Mouse (Mus musculus): Measurements from ENCODE around the gene Gm13283. TPM values are rescaled to one million over a fixed set of nuclear protein-coding genes. Genes with fewer than 3 reads are reported as not detected.
"Not testable (repeated sequence)": the region's sequence is repeated elsewhere in the genome, so short reads cannot be mapped to it uniquely, and the experiment has no call there.

Gene Gm13283
- total RNA-seq, 1 experiment from 2014 or later = not detected

DNA sequence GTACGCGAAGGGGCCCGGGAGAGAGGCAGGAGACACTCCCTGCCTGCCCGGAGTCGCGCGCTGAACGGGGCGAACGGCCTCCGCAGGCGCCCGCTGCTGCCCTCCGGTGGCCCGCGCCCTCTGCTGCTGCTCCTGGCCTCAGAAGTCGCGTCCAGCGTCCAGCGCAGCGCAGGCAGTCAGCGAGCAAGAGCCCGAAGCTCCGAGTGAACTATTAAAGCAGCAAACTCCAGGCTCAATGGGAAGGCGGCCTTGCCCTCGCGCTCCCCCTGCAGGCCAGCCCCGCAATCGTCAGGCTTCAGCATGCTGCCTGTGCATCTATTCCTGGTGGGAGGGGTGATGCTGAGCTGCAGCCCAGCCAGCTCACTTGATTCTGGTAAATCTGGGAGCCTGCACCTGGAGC lies 43.0 kb downstream of the Gm13283 start, which contains the start of gene Gm13287:
Gene Gm13287, plus strand, starts transcription at position 301 of the 400 bp plus-strand sequence.
- ATAC-seq (replicated peaks in 1 of 2; ENCODE audit: insufficient read depth in 1 of 2, low FRiP score in 2 of 2, low TSS enrichment in 1 of 2, low read depth in 1 of 2, poor library complexity in 2 of 2, severe bottlenecking in 2 of 2) = not testable (repeated sequence)

DNA sequence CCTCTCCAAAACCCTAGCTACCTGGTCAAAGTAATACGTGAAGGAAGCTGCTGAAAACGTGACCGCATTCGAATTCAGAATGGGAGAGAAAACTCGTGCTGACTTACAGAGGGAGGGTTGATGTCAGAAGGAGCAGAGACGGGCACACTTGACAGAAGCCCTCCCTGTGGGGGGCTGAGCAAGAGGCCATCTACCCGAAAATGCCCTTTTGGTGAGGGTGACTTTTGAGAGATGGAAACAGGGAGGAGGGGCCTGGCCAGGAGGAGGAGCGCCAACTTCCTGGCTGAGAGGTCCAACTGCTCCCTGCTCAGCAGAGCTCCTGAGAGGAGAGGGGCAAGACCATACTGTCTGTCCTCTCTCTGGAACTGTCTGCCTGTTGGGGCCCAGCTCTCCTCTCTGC lies 45.3 kb downstream of the Gm13283 start, which contains the start of gene Gm13288:
Gene Gm13288, plus strand, starts transcription at position 301 of the 400 bp plus-strand sequence.
- ATAC-seq (replicated peaks in 1 of 2; ENCODE audit: insufficient read depth in 1 of 2, low FRiP score in 2 of 2, low TSS enrichment in 1 of 2, low read depth in 1 of 2, poor library complexity in 2 of 2, severe bottlenecking in 2 of 2) = not testable (repeated sequence)

DNA sequence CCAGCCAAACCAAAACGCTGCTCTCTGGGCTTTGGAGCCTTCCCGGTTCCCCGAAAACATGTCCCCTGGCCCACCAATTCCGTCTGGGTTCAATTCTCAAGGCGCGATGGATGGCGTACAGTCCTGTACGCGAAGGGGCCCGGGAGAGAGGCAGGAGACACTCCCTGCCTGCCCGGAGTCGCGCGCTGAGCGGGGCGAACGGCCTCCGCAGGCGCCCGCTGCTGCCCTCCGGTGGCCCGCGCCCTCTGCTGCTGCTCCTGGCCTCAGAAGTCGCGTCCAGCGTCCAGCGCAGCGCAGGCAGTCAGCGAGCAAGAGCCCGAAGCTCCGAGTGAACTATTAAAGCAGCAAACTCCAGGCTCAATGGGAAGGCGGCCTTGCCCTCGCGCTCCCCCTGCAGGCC lies 45.8 kb downstream of the Gm13283 start:
- ATAC-seq (replicated peaks in 1 of 2; ENCODE audit: insufficient read depth in 1 of 2, low FRiP score in 2 of 2, low TSS enrichment in 1 of 2, low read depth in 1 of 2, poor library complexity in 2 of 2, severe bottlenecking in 2 of 2) = not testable (repeated sequence)

Other genes starting within 250 kb of the Gm13283 start
- gene Ifnb1, start 237.3 kb upstream of the Gm13283 start, total RNA-seq (2017) = not detected in 2 replicates
- gene Ifna15, start 201.9 kb upstream of the Gm13283 start, total RNA-seq (2017) = not detected in 2 replicates
- not detected in 2 replicates for gene Ifna14, start 188.3 kb upstream of the Gm13283 start, total RNA-seq (2017)
- gene Ifna9, start 167.7 kb upstream of the Gm13283 start, total RNA-seq (2017) = not detected in 2 replicates
- gene Ifna12, start 156.7 kb upstream of the Gm13283 start, total RNA-seq (2017) = not detected in 2 replicates
- not detected in 2 replicates for gene C87499, start 125.7 kb upstream of the Gm13283 start, total RNA-seq (2017)
- not detected in 2 replicates for gene Ifna13, start 115.7 kb upstream of the Gm13283 start, total RNA-seq (2017)
- gene Ifna16, start 83.2 kb upstream of the Gm13283 start, total RNA-seq (2017) = not detected in 2 replicates
- gene Ifna2, start 76.2 kb upstream of the Gm13283 start, total RNA-seq (2017) = not detected in 2 replicates
- not detected in 2 replicates for gene Ifnab, start 68.8 kb upstream of the Gm13283 start, total RNA-seq (2017)
- gene Gm26566, start 38.3 kb upstream of the Gm13283 start, total RNA-seq (2017) = 2.2 TPM in 1 of 2 replicates, not detected in the other
- 101 and 115 TPM in 2 replicates for gene Klhl9, start 37.7 kb upstream of the Gm13283 start, total RNA-seq (2017)
- not detected in 2 replicates for gene Gm13271, start 5.3 kb upstream of the Gm13283 start, total RNA-seq (2017)
- not detected in 2 replicates for gene Gm13290, start 13.7 kb downstream of the Gm13283 start, total RNA-seq (2017)
- gene Gm13289, start 16.8 kb downstream of the Gm13283 start, total RNA-seq (2017) = not detected in 2 replicates
- not detected in 2 replicates for gene Gm13272, start 19.7 kb downstream of the Gm13283 start, total RNA-seq (2017)
- 0.55 TPM in 1 of 2 replicates, not detected in the other for gene Ifnz, start 22.0 kb downstream of the Gm13283 start, total RNA-seq (2017)
- not detected in 2 replicates for gene Gm13276, start 25.6 kb downstream of the Gm13283 start, total RNA-seq (2017)
- gene Gm13277, start 28.5 kb downstream of the Gm13283 start, total RNA-seq (2017) = not detected in 2 replicates
- gene Gm13278, start 31.4 kb downstream of the Gm13283 start, total RNA-seq (2017) = not detected in 2 replicates
- not detected in 2 replicates for gene Gm13275, start 34.4 kb downstream of the Gm13283 start, total RNA-seq (2017)
- gene Gm13279, start 37.3 kb downstream of the Gm13283 start, total RNA-seq (2017) = not detected in 2 replicates
- gene Gm13285, start 39.5 kb downstream of the Gm13283 start, total RNA-seq (2017) = 0.89 TPM in 1 of 2 replicates, not detected in the other
- not detected in 2 replicates for gene Gm13287, start 43.1 kb downstream of the Gm13283 start, total RNA-seq (2017)
- gene Gm13288, start 45.4 kb downstream of the Gm13283 start, total RNA-seq (2017) = not detected in 2 replicates
- not detected in 2 replicates for gene Ifna7, start 56.1 kb downstream of the Gm13283 start, total RNA-seq (2017)
- gene Ifna11, start 59.8 kb downstream of the Gm13283 start, total RNA-seq (2017) = not detected in 2 replicates
- not detected in 2 replicates for gene Ifna6, start 67.3 kb downstream of the Gm13283 start, total RNA-seq (2017)
- gene Ifna5, start 75.4 kb downstream of the Gm13283 start, total RNA-seq (2017) = not detected in 2 replicates
- gene Ifna4, start 81.7 kb downstream of the Gm13283 start, total RNA-seq (2017) = not detected in 2 replicates
- not detected in 2 replicates for gene Ifna1, start 90.0 kb downstream of the Gm13283 start, total RNA-seq (2017)
- gene Ifne, start 120.1 kb downstream of the Gm13283 start, total RNA-seq (2017) = not detected in 2 replicates